Mouse (Mus musculus) erythroblast, embryonic 14.5 days (primary cell): ENCODE data around the gene Yif1b.

Experiments
- GATA1 ChIP-seq: IDR thresholded peaks from 2 replicates; pipeline ENCODE4 v1.6.1; 2012; ENCODE audit warnings: low read length, inconsistent platforms, mixed read lengths
- TAL1 ChIP-seq: IDR thresholded peaks from 3 replicates; pipeline ENCODE4 v1.6.1; 2012; ENCODE audit warnings: low read length, inconsistent platforms, mixed read lengths

GRCm38 (mm10) chr7:29289856-29290255 lies 51.7 kb downstream of the Yif1b start:
- no peak for TF ChIP-seq GATA1
- TF ChIP-seq TAL1: no peak
